Mouse (Mus musculus): ENCODE measurements around the gene Galntl6. TPM values are rescaled to one million over a fixed set of nuclear protein-coding genes. Genes with fewer than 3 reads are reported as not detected.

The Galntl6 gene
- polyA plus RNA-seq, 1 experiment from 2014 or later: 16.9 TPM

GRCm38 (mm10) chr8:58895960-58896359 lies 16.5 kb downstream of the Galntl6 start:
- H3K27ac ChIP-seq: no peak overlapping the region
- no peak for ATAC-seq (ENCODE audit: low FRiP score)
- no peak overlapping the region for H3K4me2 ChIP-seq (replicated peaks)
- H3K9me3 ChIP-seq (ENCODE audit: control insufficient read depth, low read length): no peaks in the 10 kb centered on the region
- WGBS: 70% methylated on average over 6 of the region's 6 CpGs
- no peaks in the 10 kb centered on the region for H3K36me3 ChIP-seq (replicated peaks; ENCODE audit: control insufficient read depth, insufficient read depth)
- H3K9ac ChIP-seq: no peak overlapping the region
- H3K4me1 ChIP-seq (replicated peaks; ENCODE audit: control insufficient read depth, insufficient read depth, low read length): no peaks in the 10 kb centered on the region
- DNase-seq (ENCODE audit: low spot score): no peak
- no peak overlapping the region for H3K4me3 ChIP-seq (replicated peaks; ENCODE audit: low read length)
- no peaks in the 10 kb centered on the region for H3K27me3 ChIP-seq (ENCODE audit: control insufficient read depth, insufficient read depth, low read length)

GRCm38 (mm10) chr8:58890591-58890990 lies 21.8 kb downstream of the Galntl6 start:
- no peaks in the 10 kb centered on the region for H3K4me1 ChIP-seq (replicated peaks; ENCODE audit: control insufficient read depth, insufficient read depth, low read length)
- WGBS: 89% methylated on average over 3 of the region's 3 CpGs
- H3K27me3 ChIP-seq (ENCODE audit: control insufficient read depth, insufficient read depth, low read length): no peaks in the 10 kb centered on the region
- H3K4me3 ChIP-seq (replicated peaks; ENCODE audit: low read length): no peak overlapping the region
- no peak overlapping the region for H3K27ac ChIP-seq
- no peak overlapping the region for H3K9ac ChIP-seq
- ATAC-seq (ENCODE audit: low FRiP score): no peak
- no peaks in the 10 kb centered on the region for H3K36me3 ChIP-seq (replicated peaks; ENCODE audit: control insufficient read depth, insufficient read depth)
- no peak for DNase-seq (ENCODE audit: low spot score)
- H3K9me3 ChIP-seq (ENCODE audit: control insufficient read depth, low read length): no peaks in the 10 kb centered on the region
- no peak overlapping the region for H3K4me2 ChIP-seq (replicated peaks)

GRCm38 (mm10) chr8:58886405-58886804 lies 26.0 kb downstream of the Galntl6 start:
- no peaks in the 10 kb centered on the region for H3K36me3 ChIP-seq (replicated peaks; ENCODE audit: control insufficient read depth, insufficient read depth)
- H3K4me1 ChIP-seq (replicated peaks; ENCODE audit: control insufficient read depth, insufficient read depth, low read length): no peaks in the 10 kb centered on the region
- H3K9me3 ChIP-seq (ENCODE audit: control insufficient read depth, low read length): no peaks in the 10 kb centered on the region
- H3K9ac ChIP-seq: no peak overlapping the region
- H3K27me3 ChIP-seq (ENCODE audit: control insufficient read depth, insufficient read depth, low read length): no peaks in the 10 kb centered on the region
- DNase-seq (ENCODE audit: low spot score): peak; percentile 46
- no peak overlapping the region for H3K4me2 ChIP-seq (replicated peaks)
- no peak for ATAC-seq (ENCODE audit: low FRiP score)
- 20% methylated on average over 1 of the region's 1 CpGs for WGBS
- no peak overlapping the region for H3K4me3 ChIP-seq (replicated peaks; ENCODE audit: low read length)
- H3K27ac ChIP-seq: no peak overlapping the region

- DNase-seq (ENCODE audit: low spot score) (no peak), ATAC-seq (ENCODE audit: low FRiP score) (no peak)
- Histone ChIP-seq H3K27me3 (ENCODE audit: control insufficient read depth, insufficient read depth, low read length) (no peaks in the 10 kb centered on the region), H3K9ac (no peak overlapping the region), H3K4me3 (replicated peaks; ENCODE audit: low read length) (no peak overlapping the region), H3K27ac (no peak overlapping the region), H3K4me2 (replicated peaks) (no peak overlapping the region), H3K36me3 (replicated peaks; ENCODE audit: control insufficient read depth, insufficient read depth) (no peaks in the 10 kb centered on the region), H3K4me1 (replicated peaks; ENCODE audit: control insufficient read depth, insufficient read depth, low read length) (no peaks in the 10 kb centered on the region), H3K9me3 (ENCODE audit: control insufficient read depth, low read length) (no peaks in the 10 kb centered on the region)
Measured at GRCm38 (mm10) chr8:58824347-58824746, 88.1 kb downstream of the Galntl6 start.

GRCm38 (mm10) chr8:58805190-58805589 lies 107.2 kb downstream of the Galntl6 start:
- peak; percentile 38 for DNase-seq (ENCODE audit: low spot score)
- no peak overlapping the region for H3K27ac ChIP-seq
- H3K27me3 ChIP-seq (ENCODE audit: control insufficient read depth, insufficient read depth, low read length): no peaks in the 10 kb centered on the region
- H3K36me3 ChIP-seq (replicated peaks; ENCODE audit: control insufficient read depth, insufficient read depth): no peaks in the 10 kb centered on the region
- H3K4me2 ChIP-seq (replicated peaks): no peak overlapping the region
- no peaks in the 10 kb centered on the region for H3K9me3 ChIP-seq (ENCODE audit: control insufficient read depth, low read length)
- H3K4me1 ChIP-seq (replicated peaks; ENCODE audit: control insufficient read depth, insufficient read depth, low read length): no peaks in the 10 kb centered on the region
- ATAC-seq (ENCODE audit: low FRiP score): peak; percentile 62; the same call in 1 of the 2 replicates
- H3K9ac ChIP-seq: no peak overlapping the region
- H3K4me3 ChIP-seq (replicated peaks; ENCODE audit: low read length): no peak overlapping the region

- no peak for DNase-seq (ENCODE audit: low spot score)
- Histone ChIP-seq H3K27me3 (ENCODE audit: control insufficient read depth, insufficient read depth, low read length) (no peaks in the 10 kb centered on the region), H3K9ac (no peak overlapping the region), H3K9me3 (ENCODE audit: control insufficient read depth, low read length) (no peaks in the 10 kb centered on the region), H3K36me3 (replicated peaks; ENCODE audit: control insufficient read depth, insufficient read depth) (no peaks in the 10 kb centered on the region), H3K4me2 (replicated peaks) (no peak overlapping the region), H3K4me3 (replicated peaks; ENCODE audit: low read length) (no peak overlapping the region), H3K27ac (no peak overlapping the region), H3K4me1 (replicated peaks; ENCODE audit: control insufficient read depth, insufficient read depth, low read length) (no peaks in the 10 kb centered on the region)
- 83% methylated on average over 1 of the region's 1 CpGs for WGBS
- ATAC-seq (ENCODE audit: low FRiP score): no peak
Measured at GRCm38 (mm10) chr8:58801847-58802246, 110.6 kb downstream of the Galntl6 start.

GRCm38 (mm10) chr8:58753769-58754168 lies 158.7 kb downstream of the Galntl6 start:
- ATAC-seq (ENCODE audit: low FRiP score) (no peak; the same call in 1 of the 2 replicates), DNase-seq (ENCODE audit: low spot score) (no peak)
- 44% methylated on average over 2 of the region's 2 CpGs for whole genome bisulfite sequencing
- no peaks in the 10 kb centered on the region for H3K36me3 ChIP-seq (replicated peaks; ENCODE audit: control insufficient read depth, insufficient read depth)
- H3K9ac ChIP-seq: no peak overlapping the region
- H3K27ac ChIP-seq: no peak overlapping the region
- peaks cover 4% of the 10 kb centered on the region for H3K9me3 ChIP-seq (ENCODE audit: control insufficient read depth, low read length)
- no peak overlapping the region for H3K4me3 ChIP-seq (replicated peaks; ENCODE audit: low read length)
- no peaks in the 10 kb centered on the region for H3K27me3 ChIP-seq (ENCODE audit: control insufficient read depth, insufficient read depth, low read length)
- H3K4me2 ChIP-seq (replicated peaks): no peak overlapping the region
- no peaks in the 10 kb centered on the region for H3K4me1 ChIP-seq (replicated peaks; ENCODE audit: control insufficient read depth, insufficient read depth, low read length)

GRCm38 (mm10) chr8:58737963-58738362 lies 174.5 kb downstream of the Galntl6 start:
- Histone ChIP-seq H3K9ac (no peak overlapping the region), H3K9me3 (ENCODE audit: control insufficient read depth, low read length) (no peaks in the 10 kb centered on the region), H3K27me3 (ENCODE audit: control insufficient read depth, insufficient read depth, low read length) (no peaks in the 10 kb centered on the region), H3K36me3 (replicated peaks; ENCODE audit: control insufficient read depth, insufficient read depth) (no peaks in the 10 kb centered on the region), H3K27ac (no peak overlapping the region), H3K4me2 (replicated peaks) (no peak overlapping the region), H3K4me3 (replicated peaks; ENCODE audit: low read length) (no peak overlapping the region), H3K4me1 (replicated peaks; ENCODE audit: control insufficient read depth, insufficient read depth, low read length) (no peaks in the 10 kb centered on the region)
- no peak for DNase-seq (ENCODE audit: low spot score)
- 98% methylated on average over 3 of the region's 3 CpGs for WGBS
- 0 out of 2 replicates have a peak, but pooled peaks have one; percentile 43 for ATAC-seq (ENCODE audit: low FRiP score)

GRCm38 (mm10) chr8:58691761-58692160 lies 220.7 kb downstream of the Galntl6 start:
- H3K4me3 ChIP-seq (replicated peaks; ENCODE audit: low read length): no peak overlapping the region

GRCm38 (mm10) chr8:58677847-58678450 lies 234.5 kb downstream of the Galntl6 start:
- whole genome bisulfite sequencing: 7% methylated on average over 6 of the region's 6 CpGs
- Histone ChIP-seq H3K4me2 (replicated peaks) (0 out of 2 replicates have a peak overlapping the region, but pooled peaks have one; percentile 10), H3K36me3 (replicated peaks; ENCODE audit: control insufficient read depth, insufficient read depth) (no peaks in the 10 kb centered on the region), H3K4me3 (replicated peaks; ENCODE audit: low read length) (no peak overlapping the region), H3K27me3 (ENCODE audit: control insufficient read depth, insufficient read depth, low read length) (no peaks in the 10 kb centered on the region), H3K4me1 (replicated peaks; ENCODE audit: control insufficient read depth, insufficient read depth, low read length) (no peaks in the 10 kb centered on the region; the same call in 1 of the 2 replicates), H3K27ac (no peak overlapping the region), H3K9ac (no peak overlapping the region), H3K9me3 (ENCODE audit: control insufficient read depth, low read length) (no peaks in the 10 kb centered on the region)
- ATAC-seq (ENCODE audit: low FRiP score): peak; percentile 68
- DNase-seq (ENCODE audit: low spot score): no peak

More at GRCm38 (mm10) chr8:58691761-58692160, 220.7 kb downstream of the Galntl6 start:
- no peaks in the 10 kb centered on the region for H3K9me3 ChIP-seq (ENCODE audit: control insufficient read depth, low read length)
- H3K27me3 ChIP-seq (ENCODE audit: control insufficient read depth, insufficient read depth, low read length): no peaks in the 10 kb centered on the region
- H3K27ac ChIP-seq: no peak overlapping the region
- H3K9ac ChIP-seq: no peak overlapping the region
- H3K36me3 ChIP-seq (replicated peaks; ENCODE audit: control insufficient read depth, insufficient read depth): no peaks in the 10 kb centered on the region
- no peak overlapping the region for H3K4me2 ChIP-seq (replicated peaks)
- ATAC-seq (ENCODE audit: low FRiP score) (no peak), DNase-seq (ENCODE audit: low spot score) (no peak)
- 92% methylated on average over 3 of the region's 3 CpGs for WGBS
- no peaks in the 10 kb centered on the region for H3K4me1 ChIP-seq (replicated peaks; ENCODE audit: control insufficient read depth, insufficient read depth, low read length)

All from hindbrain, embryonic 14.5 days (tissue).